Mouse (Mus musculus) macrophage (primary cell): ENCODE results near the gene Fgr. TPM values are rescaled to one million over a fixed set of nuclear protein-coding genes. Genes with fewer than 3 reads are reported as not detected.

ENCODE experiments used
- H3K27ac ChIP-seq: fragments of 350-480 bp; formaldehyde crosslinking; 2 replicates; pipeline ENCODE4 v1.9.0; 2021
- H3K36me3 ChIP-seq: fragments of 350-480 bp; formaldehyde crosslinking; 2 replicates; pipeline ENCODE4 v1.9.0; 2021; ENCODE audit errors: inconsistent target
- H3K4me3 ChIP-seq: fragments of 350-480 bp; formaldehyde crosslinking; 2 replicates; pipeline ENCODE4 v1.9.0; 2021; ENCODE audit errors: inconsistent target
- H3K79me2 ChIP-seq: fragments of 350-480 bp; formaldehyde crosslinking; 2 replicates; pipeline ENCODE4 v1.9.0; 2021; ENCODE audit errors: inconsistent target
- WGBS: methylation state at CpG from one replicate; pipeline ENCODE4 v1.1.7; 2026; ENCODE audit warnings: inconsistent platforms; ENCODE audit not compliant: missing documents; 5-methylcytosine and 5-hydroxymethylcytosine counted together
- polyA plus RNA-seq: library from polyadenylated mRNA; stranded (reverse); fragments of 250-400 nt; gene quantifications from 3 replicates; pipeline ENCODE4 v1.2.4, GENCODE M21; 2018; ENCODE audit warnings: inconsistent platforms

Fgr gene
- polyA plus RNA-seq, 1 experiment from 2014 or later, result 1.8 TPM

GRCm38 (mm10) chr4:132946047-132947001, 27.6 kb upstream of the Fgr start:
- Histone ChIP-seq H3K79me2 (no peaks in the 10 kb centered on the region), H3K27ac (peak overlapping the region; percentile 73), H3K4me3 (no peak overlapping the region), H3K36me3 (no peaks in the 10 kb centered on the region)
- 43% methylated on average over 26 of the region's 27 CpGs for whole genome bisulfite sequencing

DNA sequence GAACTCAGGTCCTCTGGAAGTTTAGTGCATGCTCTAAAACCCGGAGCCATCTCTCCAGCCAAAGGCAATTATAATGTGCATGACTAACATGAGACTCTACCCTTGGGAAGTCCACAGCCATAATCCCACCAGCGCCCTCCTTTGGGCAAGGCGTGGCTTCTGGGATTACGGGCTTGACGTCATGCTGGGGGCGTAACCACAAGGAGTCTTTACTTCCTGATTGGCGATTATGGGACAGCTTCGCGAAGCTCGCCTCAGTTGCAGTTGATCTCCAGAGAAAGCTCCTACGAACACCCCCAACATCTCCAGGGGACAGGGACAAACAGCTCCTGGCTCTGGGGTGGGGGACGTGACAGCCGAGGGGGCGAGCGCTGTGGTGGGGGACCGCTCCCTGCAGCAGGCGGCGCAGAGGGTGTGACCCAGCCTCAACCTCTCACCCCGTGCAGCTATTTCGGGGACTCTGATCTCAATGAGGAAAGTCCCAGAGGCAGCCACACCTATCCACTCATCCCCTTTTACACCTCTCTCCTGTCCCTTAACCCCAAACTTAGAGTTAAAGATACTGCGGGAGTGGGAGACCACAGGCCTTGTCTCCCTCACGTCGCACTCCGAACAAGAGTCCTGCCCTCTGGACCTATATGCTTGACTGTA, 23.9 kb upstream of the Fgr start:
- no peak overlapping the region for H3K27ac ChIP-seq
- no peaks in the 10 kb centered on the region for H3K36me3 ChIP-seq
- no peak overlapping the region for H3K4me3 ChIP-seq
- 82% methylated on average over 20 of the region's 24 CpGs for WGBS
- no peaks in the 10 kb centered on the region for H3K79me2 ChIP-seq

DNA sequence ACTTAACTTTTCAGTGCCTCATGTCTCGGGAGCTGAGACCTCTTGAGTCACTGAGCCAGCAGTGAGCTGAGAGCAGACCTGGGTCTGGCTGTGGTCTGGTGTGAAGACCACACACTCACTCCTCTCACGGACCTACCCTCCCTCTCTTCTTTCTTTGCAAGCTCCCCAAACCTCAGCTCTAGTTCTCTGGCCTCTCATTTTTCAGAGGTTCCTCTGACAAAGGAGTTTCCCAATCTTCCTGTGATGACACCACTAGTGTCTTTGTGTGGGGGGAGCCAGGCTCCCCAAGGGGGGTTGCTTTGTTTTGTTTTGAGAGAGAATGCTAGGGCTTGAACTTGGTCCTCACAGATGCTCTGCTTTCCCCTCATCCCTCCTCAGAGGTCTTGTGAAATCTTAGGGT, 22.9 kb upstream of the Fgr start:
- Histone ChIP-seq H3K4me3 (no peak overlapping the region), H3K27ac (peak overlapping the region; percentile 21)

DNA sequence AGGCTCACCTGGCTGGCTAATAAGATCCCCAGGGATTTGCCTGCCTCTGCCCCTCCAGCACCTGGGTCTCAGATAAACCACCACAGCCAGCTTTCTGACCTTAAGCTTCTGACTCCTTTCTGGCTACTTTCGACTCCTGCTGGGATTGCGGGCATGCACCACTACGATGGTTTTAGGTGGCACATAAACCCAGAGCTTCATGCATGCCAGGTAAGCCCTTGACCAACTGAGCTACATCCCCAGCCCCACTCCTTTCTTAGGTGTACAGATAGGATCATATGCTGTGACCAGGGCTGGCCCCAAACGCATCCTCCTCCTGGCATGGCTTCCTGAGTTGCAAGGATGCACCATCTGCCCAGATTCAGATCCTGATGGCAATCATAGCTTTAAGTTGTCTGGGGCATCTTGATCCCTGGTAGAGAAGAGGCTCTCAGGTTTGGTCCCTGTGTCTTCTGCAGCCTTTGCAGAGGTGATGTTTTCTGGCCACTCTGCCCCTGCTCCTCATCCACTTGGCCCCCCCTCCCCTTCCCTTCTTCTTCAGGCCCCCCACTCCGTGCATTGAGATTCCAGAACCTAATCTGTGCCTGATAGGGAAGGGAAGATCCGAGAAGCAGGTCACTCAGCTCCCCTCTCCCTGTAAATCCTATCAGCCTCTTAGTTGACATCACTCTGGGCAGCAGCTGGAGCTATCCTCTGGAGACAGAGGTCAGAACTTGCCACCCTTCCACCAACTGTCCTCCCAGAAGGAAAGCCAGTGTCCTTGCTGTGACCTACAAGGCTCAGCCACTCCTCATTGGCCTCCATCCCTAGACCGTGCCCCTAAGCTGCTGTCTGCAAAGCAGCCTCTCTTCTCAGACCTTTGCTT, 19.1 kb upstream of the Fgr start:
- H3K36me3 ChIP-seq, result no peaks in the 10 kb centered on the region
- H3K27ac ChIP-seq, result no peak overlapping the region
- no peak overlapping the region for H3K4me3 ChIP-seq
- WGBS, result 93% methylated on average over 7 of the region's 7 CpGs
- no peaks in the 10 kb centered on the region for H3K79me2 ChIP-seq

More for the DNA sequence above, 22.9 kb upstream of the Fgr start:
- no peaks in the 10 kb centered on the region for H3K79me2 ChIP-seq
- 14% methylated on average over 2 of the region's 2 CpGs for WGBS
- H3K36me3 ChIP-seq, result no peaks in the 10 kb centered on the region

DNA sequence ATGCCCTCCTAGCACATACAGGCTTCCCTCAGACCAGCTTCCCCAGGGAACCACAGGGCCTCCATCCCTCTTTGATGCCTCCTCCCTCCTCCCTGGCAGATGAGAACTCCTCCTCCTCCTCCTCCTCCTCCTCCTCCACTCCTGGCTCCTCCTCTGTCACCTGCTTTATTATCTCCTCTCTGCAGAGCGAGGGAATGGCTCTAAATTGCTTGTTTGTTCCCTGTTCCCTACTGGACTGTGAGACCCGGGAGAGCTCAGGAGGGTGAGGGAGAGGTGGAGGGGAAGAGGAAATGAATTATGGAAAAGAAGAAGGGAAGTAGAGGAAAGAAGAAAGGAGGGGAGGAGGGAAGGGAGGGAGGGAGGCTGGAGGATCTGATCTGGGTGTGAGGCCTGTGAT, 18.5 kb upstream of the Fgr start:
- Histone ChIP-seq H3K27ac (no peak overlapping the region), H3K79me2 (no peaks in the 10 kb centered on the region), H3K4me3 (no peak overlapping the region), H3K36me3 (no peaks in the 10 kb centered on the region)
- WGBS, result 72% methylated on average over 2 of the region's 2 CpGs

GRCm38 (mm10) chr4:132958741-132959678, 14.9 kb upstream of the Fgr start:
- H3K27ac ChIP-seq, result peak overlapping the region; percentile 80
- H3K4me3 ChIP-seq, result no peak overlapping the region
- no peaks in the 10 kb centered on the region for H3K36me3 ChIP-seq
- 69% methylated on average over 8 of the region's 10 CpGs for WGBS
- H3K79me2 ChIP-seq, result no peaks in the 10 kb centered on the region

DNA sequence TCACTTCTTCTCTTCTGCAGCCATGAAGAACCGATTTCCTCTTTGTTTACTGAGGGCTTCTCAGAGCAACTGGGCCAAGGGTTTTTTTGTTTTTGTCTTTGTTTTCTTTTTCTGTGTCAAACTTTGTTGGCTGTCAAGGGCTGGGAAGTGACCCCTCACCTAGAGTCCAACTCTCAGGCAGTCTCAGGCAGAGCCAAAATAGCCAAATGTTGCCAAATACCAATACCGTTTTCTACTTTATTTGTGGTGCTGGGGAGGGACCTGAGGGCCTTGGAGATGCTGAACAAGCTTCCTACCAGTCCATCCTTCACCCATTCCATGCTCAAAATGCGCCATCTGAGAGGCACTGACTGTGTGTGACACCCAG, 14.2 kb upstream of the Fgr start:
- Histone ChIP-seq H3K27ac (peak overlapping the region; percentile 80), H3K79me2 (no peaks in the 10 kb centered on the region), H3K4me3 (no peak overlapping the region), H3K36me3 (no peaks in the 10 kb centered on the region)
- 55% methylated on average over 3 of the region's 3 CpGs for WGBS

- Histone ChIP-seq H3K79me2 (no peaks in the 10 kb centered on the region), H3K4me3 (no peak overlapping the region), H3K36me3 (no peaks in the 10 kb centered on the region), H3K27ac (peak overlapping the region; percentile 80)
- 92% methylated on average over 5 of the region's 5 CpGs for WGBS
Measured at GRCm38 (mm10) chr4:132960313-132960712, 13.6 kb upstream of the Fgr start.

DNA sequence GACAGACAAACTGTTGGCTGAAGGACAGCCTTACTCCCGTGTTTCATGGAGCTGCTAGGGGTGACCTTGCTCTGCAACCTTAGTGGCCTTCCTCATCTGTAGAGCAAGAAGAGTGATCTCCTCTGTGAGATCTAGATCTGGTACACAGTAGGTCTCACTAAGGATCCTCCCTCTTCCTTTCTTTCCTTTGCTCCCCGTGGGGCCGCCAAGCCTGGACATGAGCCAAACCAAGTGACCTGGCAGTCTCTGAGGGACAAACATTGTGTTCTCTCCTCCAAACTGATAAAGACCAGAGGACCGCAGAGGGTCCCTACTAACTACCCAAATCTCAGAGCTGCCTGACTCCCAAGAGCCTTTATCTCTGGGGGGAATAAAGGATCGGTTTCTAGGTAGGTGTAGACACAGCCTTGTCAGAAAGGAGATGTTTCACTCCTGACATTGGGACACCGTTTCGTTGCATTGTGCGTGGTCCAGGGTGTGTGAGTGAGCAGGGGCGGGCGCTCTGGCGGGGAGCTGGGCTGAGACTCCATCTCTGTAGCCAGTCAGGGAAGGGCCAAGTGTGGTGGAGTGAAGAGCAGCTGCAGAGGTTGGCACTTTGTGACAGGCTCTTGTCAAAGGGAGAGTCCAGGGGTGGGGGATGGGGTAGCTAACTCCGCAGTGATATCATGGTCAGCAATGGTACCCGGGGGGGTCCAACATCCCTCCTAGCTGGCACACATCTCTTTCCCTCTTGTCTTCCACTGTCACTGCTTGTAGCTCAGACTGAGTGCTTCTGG, 12.8 kb upstream of the Fgr start:
- Histone ChIP-seq H3K27ac (0 out of 2 replicates have a peak overlapping the region, but pooled peaks have one; percentile 80), H3K79me2 (no peaks in the 10 kb centered on the region), H3K4me3 (no peak overlapping the region), H3K36me3 (no peaks in the 10 kb centered on the region)
- 62% methylated on average over 13 of the region's 13 CpGs for WGBS

DNA sequence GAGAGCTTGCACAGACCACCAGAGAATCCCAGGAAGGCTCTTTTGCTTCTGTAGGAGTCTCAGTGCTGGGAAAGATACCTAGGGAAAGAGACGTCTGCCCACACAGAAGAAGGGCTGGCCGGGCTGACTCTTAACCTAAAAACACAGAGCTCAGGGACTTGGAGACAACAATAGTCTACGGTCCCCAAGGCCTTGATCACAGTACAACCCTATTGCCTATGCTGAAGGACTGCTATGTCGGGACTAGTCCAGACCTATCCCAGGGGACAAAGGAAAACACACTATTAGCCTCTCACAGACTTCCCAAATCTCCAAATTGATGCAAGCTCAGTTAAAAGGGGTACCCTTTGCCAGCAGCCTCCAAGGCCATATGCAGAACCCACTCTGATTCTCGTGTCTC, 12.0 kb upstream of the Fgr start:
- no peak overlapping the region for H3K4me3 ChIP-seq
- peak overlapping the region; percentile 22 for H3K27ac ChIP-seq
- 97% methylated on average over 5 of the region's 5 CpGs for WGBS

DNA sequence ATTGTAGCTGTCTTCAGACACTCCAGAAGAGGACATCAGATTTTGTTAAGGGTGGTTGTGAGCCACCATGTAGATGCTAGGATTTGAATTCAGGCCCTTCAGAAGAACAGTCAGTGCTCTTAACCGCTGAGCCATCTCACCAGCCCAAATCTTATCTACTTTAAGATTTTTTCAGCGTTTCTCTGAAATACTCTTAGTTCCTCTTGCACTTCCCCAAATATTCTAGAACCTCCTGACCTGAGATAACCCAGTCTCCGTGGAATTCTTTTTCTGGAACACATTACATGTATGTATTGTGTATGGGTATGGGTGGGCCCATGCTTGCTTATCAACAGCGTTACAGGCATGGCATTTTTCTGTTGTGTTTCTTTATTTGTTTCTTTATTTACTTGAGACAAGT, 11.3 kb upstream of the Fgr start:
- 29% methylated on average over 4 of the region's 4 CpGs for WGBS
- peak overlapping the region; percentile 22 for H3K27ac ChIP-seq
- no peak overlapping the region for H3K4me3 ChIP-seq
- no peaks in the 10 kb centered on the region for H3K79me2 ChIP-seq
- no peaks in the 10 kb centered on the region for H3K36me3 ChIP-seq

More for the DNA sequence above, 12.0 kb upstream of the Fgr start:
- Histone ChIP-seq H3K36me3 (no peaks in the 10 kb centered on the region), H3K79me2 (no peaks in the 10 kb centered on the region)

- 85% methylated on average over 2 of the region's 2 CpGs for WGBS
- Histone ChIP-seq H3K4me3 (no peak overlapping the region), H3K79me2 (no peaks in the 10 kb centered on the region), H3K27ac (no peak overlapping the region), H3K36me3 (no peaks in the 10 kb centered on the region)
Measured at GRCm38 (mm10) chr4:132963436-132963835, 10.5 kb upstream of the Fgr start.

DNA sequence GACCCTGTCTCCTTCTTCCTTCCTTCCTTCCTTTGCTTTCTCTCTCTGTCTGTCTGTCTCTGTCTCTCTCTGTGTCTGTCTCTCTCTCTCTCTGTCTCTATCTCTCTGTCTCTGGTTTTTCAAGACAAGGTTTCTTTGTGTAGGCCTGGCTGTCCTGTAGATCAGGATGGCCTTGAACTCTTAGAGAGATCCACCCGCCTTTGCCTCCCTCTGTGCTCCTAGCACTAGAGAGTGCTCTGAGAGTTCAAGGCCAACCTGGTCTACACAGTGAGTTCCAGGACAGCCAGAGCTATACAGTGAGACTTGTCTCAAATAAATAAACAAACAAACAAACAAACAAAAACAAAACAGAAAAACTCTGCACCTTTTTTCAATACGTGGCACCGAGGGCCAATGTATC, 9.8 kb upstream of the Fgr start:
- 94% methylated on average over 3 of the region's 3 CpGs for WGBS
- Histone ChIP-seq H3K79me2 (no peaks in the 10 kb centered on the region), H3K36me3 (no peaks in the 10 kb centered on the region), H3K27ac (no peak overlapping the region), H3K4me3 (no peak overlapping the region)
